Mouse (Mus musculus): Measurements from ENCODE around the gene Nme9.

Nme9 gene

GRCm38 (mm10) chr9:99484632-99485031 is 33.4 kb downstream of the Nme9 start:
- no peak for DNase-seq

- no peak for DNase-seq
Observed at GRCm38 (mm10) chr9:99485144-99485543, 33.9 kb downstream of the Nme9 start.

GRCm38 (mm10) chr9:99487126-99487695 is 35.9 kb downstream of the Nme9 start:
- no peak for DNase-seq

GRCm38 (mm10) chr9:99487841-99488240 is 36.6 kb downstream of the Nme9 start:
- no peak for DNase-seq

- DNase-seq, result no peak
Observed at GRCm38 (mm10) chr9:99491050-99491449, 39.8 kb downstream of the Nme9 start.

- no peak for DNase-seq
Observed at GRCm38 (mm10) chr9:99492634-99493200, 41.4 kb downstream of the Nme9 start.

GRCm38 (mm10) chr9:99499336-99499735 is 48.1 kb downstream of the Nme9 start:
- no peak for DNase-seq

- no peak for DNase-seq
Observed at GRCm38 (mm10) chr9:99505875-99506274, 54.6 kb downstream of the Nme9 start.

All from cerebellum, adult 18-20 months (tissue).